Mouse (Mus musculus): Measurements from ENCODE around the gene Pik3r2. TPM values are rescaled to one million over a fixed set of nuclear protein-coding genes. Genes with fewer than 3 reads are reported as not detected.

Gene Pik3r2
- total RNA-seq, 1 experiment from 2014 or later: 23.7 TPM

DNA sequence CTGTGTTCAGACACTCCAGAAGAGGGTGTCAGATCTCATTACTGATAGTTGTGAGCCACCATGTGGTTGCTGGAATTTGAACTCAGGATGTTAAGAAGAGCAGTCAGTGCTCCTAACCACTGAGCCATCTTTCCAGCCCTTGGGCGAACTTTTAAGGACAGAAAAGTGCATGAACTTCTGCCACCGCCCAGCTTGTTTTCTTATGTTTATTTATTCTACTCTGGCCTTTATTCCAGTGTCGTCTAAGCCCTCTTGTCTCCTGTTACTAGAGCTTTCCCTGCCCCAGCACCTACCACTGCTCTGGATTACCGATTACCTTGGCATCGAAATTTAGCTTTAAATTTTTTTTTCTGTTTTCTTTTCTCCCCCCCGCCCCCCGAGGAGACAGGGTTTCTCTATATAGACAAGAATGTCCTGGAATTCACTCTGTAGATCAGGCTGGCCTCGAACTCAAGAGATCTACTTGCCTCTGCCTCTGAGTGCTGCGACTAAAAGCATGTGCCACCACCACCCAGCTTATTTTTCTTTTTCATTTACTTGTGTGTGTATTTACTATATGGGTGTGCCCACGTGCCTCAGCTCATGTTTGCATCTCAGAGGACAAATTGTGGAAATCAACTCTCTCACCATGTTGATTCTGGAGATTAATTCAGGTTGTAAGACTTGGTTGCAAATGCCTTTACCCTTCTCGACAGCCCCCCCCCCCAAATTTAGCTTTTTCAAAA is 26.4 kb upstream of the Pik3r2 start:
- no peak for ATAC-seq (replicated peaks; ENCODE audit: low read depth, poor library complexity, severe bottlenecking)

DNA sequence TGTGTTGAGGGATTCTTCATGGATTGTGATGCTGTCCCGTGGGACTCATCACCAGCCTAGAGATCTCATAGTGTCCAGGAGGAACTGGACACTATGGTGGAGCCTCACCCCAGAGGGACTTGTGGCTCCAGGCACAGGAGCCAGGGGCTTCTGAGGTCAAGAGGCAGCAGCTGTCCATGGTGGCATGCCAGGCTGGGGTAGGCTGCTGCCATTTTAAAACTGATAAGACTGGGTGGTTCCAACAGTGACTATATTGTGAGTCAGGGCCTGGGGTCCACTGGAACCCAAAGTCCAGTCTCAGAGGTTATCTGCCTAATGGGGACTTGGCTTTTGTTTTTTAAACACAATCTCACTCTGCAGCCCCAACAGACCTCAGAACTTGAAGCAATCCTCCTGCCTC is 25.3 kb upstream of the Pik3r2 start:
- ATAC-seq (replicated peaks; ENCODE audit: low read depth, poor library complexity, severe bottlenecking): no peak

DNA sequence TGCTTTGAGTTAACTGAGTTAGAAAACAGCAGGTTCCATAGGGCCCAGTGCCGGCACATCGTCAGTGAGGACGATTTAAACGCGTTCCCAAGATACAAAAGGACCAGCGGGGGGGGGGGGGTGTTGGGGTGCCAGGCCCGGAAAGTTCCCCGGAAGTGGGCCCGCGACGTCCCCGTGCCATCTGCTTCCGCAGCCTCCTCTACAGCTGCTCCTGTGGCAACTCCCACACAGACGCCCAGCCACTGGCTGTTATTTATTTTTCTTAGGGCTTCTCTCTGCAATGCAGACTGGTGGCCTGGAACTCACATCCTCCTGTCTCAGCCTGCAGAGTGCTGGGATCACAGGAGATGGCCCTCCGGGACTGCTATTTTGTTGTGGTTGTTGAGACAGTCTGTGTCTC is 24.6 kb upstream of the Pik3r2 start:
- ATAC-seq (replicated peaks; ENCODE audit: low read depth, poor library complexity, severe bottlenecking): no peak

GRCm38 (mm10) chr8:70800648-70801047 is 24.1 kb upstream of the Pik3r2 start:
- ATAC-seq (replicated peaks; ENCODE audit: low read depth, poor library complexity, severe bottlenecking): no peak

GRCm38 (mm10) chr8:70798281-70798680 is 21.8 kb upstream of the Pik3r2 start:
- no peak for ATAC-seq (replicated peaks; ENCODE audit: low read depth, poor library complexity, severe bottlenecking)

DNA sequence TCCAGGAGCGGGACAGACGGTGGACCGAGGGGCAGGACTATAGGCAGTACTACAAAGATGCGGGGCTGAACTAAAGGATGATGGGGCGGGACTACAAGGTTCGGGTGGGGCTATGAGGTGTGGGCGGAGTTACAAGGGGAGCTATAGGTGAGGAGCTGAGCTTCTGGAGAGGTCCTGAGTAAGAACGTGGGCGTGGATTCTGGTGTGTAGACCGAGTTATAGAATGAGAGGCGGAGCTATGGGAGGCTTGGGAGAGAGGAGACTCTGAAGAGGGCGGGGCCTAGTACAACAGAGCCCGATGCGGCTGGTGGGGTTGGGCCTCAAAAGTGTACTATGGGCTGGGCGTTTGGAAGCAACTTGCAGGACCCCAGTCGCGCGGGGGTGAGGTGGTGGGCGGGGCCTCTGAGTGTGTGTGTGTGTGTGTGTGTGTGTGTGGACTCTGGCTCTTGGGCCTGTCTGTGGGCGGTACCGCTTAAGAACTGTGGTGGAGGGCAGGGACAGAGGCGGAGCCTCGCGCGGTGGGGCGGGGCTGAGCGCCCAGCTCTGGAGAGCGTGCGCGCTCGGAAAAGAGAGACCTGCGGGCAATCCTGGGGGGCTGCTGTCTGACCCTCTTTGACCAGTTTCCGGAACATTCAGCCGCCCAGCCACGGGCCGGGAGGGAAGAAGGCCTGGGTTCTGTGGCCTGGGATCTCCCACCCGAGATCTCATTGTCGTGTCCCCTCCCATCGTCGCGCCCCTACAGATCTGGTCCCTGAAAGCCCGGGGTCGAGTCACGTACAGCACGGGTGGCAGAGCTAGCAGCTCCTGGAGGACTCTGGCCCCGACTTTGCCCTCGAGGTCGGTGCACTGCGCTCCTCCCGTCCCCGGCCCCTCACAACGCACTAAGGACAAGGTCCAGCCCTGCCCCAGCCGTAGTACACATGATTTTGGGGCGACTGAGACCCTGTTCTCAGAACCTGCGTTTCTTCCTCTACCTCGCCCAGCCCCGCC is 20.9 kb upstream of the Pik3r2 start:
- peak; percentile 53 for ATAC-seq (replicated peaks; ENCODE audit: low read depth, poor library complexity, severe bottlenecking)

DNA sequence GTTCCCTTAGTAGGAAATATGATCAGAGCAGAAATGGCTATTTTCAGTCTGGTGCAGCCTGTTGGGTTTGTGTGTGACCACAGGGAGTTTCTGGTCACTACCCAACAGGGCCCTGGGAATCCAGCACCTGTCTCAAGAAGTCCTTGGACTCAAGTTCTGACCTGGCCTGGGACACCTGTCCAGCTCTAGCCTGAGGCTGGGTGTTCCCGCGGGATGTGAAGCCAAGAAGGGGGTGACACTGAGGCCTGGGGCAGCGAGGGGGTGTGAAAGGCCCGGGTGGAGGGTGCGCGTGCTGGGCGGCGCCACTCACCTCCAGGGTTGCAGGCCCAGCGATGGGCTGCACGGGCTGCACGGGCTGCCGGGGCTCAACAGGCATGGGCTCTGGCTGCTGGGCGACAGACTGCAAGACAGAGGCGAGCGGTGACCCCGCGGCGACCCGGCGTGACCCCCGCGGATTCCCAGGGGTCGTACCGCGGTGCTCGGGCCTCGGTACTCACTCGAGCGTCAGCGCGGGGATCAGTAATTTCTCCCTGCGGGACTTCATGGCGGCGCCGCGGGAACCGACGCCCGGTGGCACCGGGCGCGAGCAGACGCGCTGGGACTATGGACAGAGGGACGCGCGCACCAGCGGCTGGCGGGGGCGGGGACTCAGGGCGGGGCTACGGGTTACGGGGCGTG is 20.0 kb upstream of the Pik3r2 start:
- ATAC-seq (replicated peaks; ENCODE audit: low read depth, poor library complexity, severe bottlenecking): no peak

GRCm38 (mm10) chr8:70795370-70795769 is 18.9 kb upstream of the Pik3r2 start:
- no peak for ATAC-seq (replicated peaks; ENCODE audit: low read depth, poor library complexity, severe bottlenecking)

GRCm38 (mm10) chr8:70794215-70794614 is 17.7 kb upstream of the Pik3r2 start:
- no peak for ATAC-seq (replicated peaks; ENCODE audit: low read depth, poor library complexity, severe bottlenecking)

GRCm38 (mm10) chr8:70792700-70793099 is 16.2 kb upstream of the Pik3r2 start:
- peak; percentile 12 for ATAC-seq (replicated peaks; ENCODE audit: low read depth, poor library complexity, severe bottlenecking)

- peak; percentile 61 for ATAC-seq (replicated peaks; ENCODE audit: low read depth, poor library complexity, severe bottlenecking)
Observed at GRCm38 (mm10) chr8:70791975-70792691, 15.6 kb upstream of the Pik3r2 start.

- peak; percentile 78 for ATAC-seq (replicated peaks; ENCODE audit: low read depth, poor library complexity, severe bottlenecking)
Observed at GRCm38 (mm10) chr8:70791294-70791701, 14.8 kb upstream of the Pik3r2 start.

DNA sequence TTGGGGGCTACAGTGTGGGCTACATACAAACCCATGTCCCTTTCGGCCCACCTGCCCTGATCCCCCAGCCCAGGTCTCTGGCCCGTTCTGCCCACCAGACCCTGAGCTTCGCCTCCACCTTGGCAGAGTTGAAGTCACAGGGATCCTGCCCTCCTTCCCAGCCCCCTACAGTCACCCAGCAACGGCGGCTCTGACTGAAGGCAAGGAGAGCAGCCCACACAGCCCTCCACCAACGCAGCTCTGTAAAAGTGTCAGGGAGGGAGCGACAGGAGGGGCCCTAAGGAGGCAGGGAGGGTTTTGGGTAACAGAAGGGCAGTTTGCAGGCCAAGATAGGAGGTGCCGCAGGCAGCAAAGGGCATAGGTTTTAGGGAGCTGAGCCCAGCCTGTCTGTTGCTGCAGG is 14.3 kb upstream of the Pik3r2 start:
- no peak for ATAC-seq (replicated peaks; ENCODE audit: low read depth, poor library complexity, severe bottlenecking)

- no peak for ATAC-seq (replicated peaks; ENCODE audit: low read depth, poor library complexity, severe bottlenecking)
Observed at GRCm38 (mm10) chr8:70789046-70789445, 12.5 kb upstream of the Pik3r2 start.

DNA sequence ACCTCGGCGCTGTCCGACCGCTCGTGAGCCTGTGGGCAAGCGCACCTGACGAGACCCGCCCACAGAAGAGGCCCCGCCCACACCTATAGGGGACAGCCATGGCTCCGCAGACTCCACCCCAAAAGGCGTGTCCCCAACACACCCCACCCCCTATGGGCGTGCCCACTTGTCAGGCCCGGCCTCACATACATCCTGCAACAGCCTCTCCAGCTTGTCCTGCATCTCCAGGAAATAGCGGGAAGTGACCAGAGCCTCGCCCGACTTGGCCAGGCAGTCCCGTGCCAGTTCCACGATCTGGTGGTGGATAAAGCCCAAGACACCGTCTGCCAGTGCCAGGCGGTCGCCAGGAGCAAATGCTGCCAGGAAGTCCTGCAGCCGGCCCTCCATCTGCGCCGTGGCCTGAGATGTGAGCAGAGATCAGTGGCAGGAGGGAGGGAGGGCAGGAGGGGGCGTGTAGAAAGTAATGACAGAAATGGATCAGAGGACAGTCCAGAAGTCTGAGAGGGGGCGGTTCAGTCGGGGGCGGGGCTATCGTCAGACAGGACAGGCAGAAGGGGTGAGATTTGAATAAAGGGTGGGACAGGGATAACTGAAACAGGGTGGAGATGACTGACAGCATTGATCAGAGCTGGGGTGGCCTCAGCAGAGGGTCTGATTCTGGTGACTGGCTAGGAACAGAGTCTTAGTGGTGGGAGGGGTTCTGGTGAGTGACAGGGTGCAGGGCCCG is 11.6 kb upstream of the Pik3r2 start:
- ATAC-seq (replicated peaks; ENCODE audit: low read depth, poor library complexity, severe bottlenecking): no peak

DNA sequence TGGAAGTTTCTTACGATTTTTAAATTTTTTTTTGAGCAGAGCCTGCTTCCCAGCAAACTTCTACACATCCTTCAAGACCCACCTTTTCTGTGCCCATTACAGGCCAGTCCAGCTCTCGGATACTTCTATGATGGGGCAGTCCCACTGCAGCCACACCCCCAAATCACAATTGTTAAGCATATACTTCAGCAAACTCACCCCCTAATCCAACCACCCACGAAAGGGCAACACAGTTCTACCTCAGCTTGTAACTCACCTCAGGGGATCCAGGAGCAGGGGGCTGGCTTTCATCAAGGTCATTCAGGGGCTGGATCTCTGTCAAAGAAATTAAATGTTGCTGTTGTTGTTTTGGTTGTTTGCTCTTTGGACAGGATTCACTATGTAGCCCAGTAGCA is 10.5 kb upstream of the Pik3r2 start:
- no peak for ATAC-seq (replicated peaks; ENCODE audit: low read depth, poor library complexity, severe bottlenecking)

DNA sequence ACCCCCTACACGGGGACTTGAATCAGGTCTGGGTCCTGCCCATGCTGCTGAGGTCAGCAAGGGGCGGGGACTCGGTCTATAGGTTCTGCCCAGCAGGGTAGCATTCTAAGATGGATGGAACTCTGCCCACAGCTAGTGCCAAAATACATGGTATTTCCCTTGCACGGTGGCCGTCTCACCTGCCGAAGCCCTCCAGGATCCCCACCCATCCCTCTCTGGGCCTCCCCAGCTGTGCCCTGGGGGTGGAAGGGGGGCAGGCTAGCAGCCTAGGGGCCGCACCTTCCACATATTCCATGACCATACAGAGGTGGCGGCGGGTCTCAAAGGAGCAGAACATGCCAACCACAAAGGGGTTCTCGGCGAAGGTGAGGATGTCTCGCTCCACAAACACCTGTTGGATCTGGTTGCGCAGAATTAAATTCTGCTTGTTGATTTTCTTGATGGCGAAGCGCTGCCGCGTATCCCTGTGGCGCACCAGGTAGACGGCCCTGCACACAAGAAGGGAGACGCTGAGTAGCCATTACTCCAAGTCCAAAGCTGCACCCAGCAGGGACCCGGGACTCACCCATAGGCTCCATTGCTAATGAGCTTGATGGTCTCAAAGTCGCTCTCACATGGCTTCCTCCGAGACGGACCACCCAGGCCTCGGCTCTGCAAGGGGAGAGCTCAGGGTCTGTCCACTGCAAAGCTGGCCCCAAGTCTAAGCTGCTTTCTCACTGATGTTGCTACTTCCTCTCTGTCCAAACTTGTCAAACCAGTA is 10.0 kb upstream of the Pik3r2 start:
- ATAC-seq (replicated peaks; ENCODE audit: low read depth, poor library complexity, severe bottlenecking): no peak

DNA sequence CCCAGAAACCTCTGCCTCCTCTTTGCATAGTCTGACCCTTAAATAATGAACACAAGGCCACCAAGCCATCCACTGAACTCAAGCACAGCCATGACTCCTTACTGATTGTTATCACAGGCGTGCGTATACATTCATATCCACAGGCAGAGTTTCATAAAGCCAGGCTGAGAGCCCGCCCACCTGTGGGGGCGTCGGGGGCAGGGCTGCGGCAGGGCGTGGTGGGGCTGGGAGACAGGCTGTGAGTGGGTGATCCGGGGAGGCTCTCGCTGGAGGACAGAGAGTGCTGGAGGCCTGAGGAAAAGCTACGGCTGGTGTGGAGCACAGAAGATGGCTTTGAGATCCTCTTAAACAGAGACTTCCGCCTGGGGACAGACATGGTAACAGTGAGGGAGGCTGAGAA is 3.6 kb upstream of the Pik3r2 start:
- ATAC-seq (replicated peaks; ENCODE audit: low read depth, poor library complexity, severe bottlenecking): no peak

All from common myeloid progenitor, adult 5-6 weeks (primary cell).